Mouse (Mus musculus): Measurements from ENCODE around the gene Bcap29.
A peak's percentile ranks its signal among the peaks of the same experiment; 100 is the strongest.
"Not testable (repeated sequence)": the region's sequence is repeated elsewhere in the genome, so short reads cannot be mapped to it uniquely, and the experiment has no call there.

Bcap29 gene

DNA sequence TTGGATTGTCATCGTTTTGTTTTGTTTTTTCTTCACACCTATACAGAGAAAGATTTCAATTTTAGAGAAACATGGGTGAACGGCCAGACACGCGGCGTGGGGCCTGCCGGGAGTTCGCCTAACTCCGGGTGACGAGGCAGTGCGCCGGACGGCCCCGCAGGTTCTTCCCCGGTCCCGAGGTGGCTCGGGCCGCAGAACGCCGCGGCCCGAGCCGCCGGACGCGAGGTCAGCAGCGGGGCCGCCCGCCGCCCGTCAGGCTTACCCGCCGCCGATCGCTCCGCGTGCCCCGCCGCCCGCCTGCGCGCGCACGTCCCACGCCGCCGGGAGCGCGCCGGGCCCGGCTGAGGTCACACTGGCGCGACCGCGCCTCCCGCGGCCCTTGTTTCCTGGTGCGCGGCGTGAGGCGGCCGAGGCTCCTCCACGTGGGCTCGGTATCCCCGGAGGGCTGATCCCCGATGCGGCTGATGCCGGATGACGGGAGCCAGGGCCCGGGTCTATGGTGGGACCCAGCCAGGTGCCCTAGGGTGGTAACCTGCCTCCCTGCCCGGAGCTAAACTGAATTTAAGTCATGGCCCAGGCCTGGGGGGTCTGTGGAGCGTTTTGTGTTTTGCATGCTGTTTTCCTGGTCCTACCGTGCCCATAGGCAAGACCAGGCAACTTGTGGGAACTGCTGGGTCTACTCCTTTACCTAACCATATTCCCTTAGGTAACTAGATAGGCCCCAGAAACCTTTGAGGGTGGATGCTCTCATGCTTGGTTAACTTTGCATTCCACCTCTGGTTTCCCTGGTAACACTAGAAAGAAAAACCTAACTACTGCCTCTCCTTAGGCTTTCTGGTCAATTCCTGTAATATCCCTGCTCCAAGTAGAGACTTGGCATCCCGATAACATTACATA, at the start of gene Bcap29:
Gene Bcap29 (minus strand): TSS at position 316 of the 897 bp plus-strand sequence.
- peak; percentile 85 for ATAC-seq (ENCODE audit: insufficient number of reproducible peaks, low FRiP score, low TSS enrichment)

DNA sequence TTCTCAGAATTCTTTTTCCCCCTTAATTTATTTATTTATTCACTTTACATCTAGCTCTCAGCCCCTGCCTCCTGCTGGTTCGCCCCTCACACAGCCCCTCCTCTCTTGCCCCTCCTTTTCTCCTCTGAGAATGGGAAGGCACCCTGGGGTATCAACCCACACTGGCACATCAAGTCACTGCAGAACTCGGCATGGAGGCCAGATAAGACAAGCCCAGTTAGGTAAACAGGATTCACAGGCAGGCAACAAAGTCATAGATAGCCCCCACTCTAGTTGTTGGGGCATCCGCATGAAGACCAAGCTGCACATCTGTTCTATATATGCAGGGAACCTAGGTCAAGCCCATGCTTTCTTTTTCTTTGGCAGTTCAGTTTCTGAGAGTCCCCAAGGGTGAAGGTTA, 32.7 kb upstream of the Bcap29 start:
- ATAC-seq (ENCODE audit: insufficient number of reproducible peaks, low FRiP score, low TSS enrichment) = no peak

GRCm38 (mm10) chr12:31665999-31666398, 31.5 kb upstream of the Bcap29 start:
- ATAC-seq (ENCODE audit: insufficient number of reproducible peaks, low FRiP score, low TSS enrichment) = no peak

- ATAC-seq (ENCODE audit: insufficient number of reproducible peaks, low FRiP score, low TSS enrichment) = no peak
Measured at GRCm38 (mm10) chr12:31656841-31657240, 22.4 kb upstream of the Bcap29 start.

DNA sequence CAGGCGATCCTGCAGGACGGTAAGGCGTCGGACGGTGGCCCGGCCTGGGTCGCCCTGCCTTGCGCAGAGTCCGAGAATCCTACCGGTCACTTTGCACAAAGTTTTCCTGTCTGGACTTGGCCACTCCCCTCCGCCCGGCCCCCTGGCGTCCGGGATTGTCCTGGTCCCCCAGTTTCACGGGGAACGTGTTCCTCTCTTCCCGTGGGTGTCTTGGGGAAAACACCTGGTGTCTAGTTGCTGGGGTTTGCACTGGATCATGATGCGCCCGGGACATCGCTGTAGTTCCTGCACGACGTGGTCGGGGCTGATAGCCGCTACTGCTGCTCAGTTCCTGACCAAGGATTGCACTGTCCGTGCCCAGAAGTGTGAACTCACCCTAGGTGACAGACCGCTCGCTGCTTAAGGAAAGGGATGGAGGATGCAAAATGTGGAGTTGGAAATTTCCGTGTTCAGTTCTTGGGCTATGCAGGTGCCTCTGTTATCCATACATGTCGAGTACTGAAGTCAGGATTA, 20.6 kb upstream of the Bcap29 start:
- ATAC-seq (ENCODE audit: insufficient number of reproducible peaks, low FRiP score, low TSS enrichment) = peak; percentile 71

DNA sequence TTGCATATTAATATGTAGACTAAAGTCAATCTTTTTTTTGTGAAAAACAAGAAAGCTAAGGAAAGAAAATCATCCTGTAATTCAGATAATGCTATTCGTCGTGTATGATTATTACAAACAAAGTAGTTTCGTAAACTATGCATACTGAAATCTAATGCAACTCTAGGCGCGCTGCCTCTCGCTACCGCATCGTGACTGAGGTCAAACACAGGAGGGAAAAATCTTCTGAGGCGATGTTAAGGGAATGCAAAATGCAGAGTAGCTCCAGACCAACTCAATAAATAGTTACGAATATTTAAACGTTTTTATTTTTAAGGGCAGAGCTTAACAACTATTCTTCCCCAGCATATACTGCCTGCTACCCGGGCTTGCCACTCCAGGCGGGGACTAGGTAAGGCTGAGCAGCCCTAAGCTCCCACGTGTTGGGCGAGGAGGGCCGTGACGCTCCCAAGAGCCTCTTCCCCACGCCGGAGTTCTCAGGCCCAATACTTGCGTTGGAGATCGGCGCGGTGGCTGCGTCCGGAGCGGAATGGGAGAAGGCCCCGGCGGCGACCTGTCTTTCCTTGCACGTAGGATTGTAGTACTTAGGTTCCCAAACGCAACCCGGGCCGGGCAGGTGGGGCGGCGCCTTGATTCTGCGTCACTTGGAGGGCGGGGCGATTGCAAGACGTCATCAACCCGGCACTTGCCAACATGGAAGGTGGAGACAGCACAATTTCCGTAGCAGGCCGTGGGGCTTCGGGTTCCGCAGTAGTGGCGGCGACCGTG, 19.9 kb upstream of the Bcap29 start, which contains the start of the genes Dus4l and Cog5:
Gene Dus4l (minus strand): TSS at position 630 of the 768 bp plus-strand sequence.
Gene Cog5 (plus strand): TSS at position 673 of the 768 bp plus-strand sequence.
- peak; percentile 93 for ATAC-seq (ENCODE audit: insufficient number of reproducible peaks, low FRiP score, low TSS enrichment)

GRCm38 (mm10) chr12:31653611-31654010, 19.2 kb upstream of the Bcap29 start:
- ATAC-seq (ENCODE audit: insufficient number of reproducible peaks, low FRiP score, low TSS enrichment) = no peak

- peak; percentile 46; the same call in 1 of the 2 replicates for ATAC-seq (ENCODE audit: insufficient number of reproducible peaks, low FRiP score, low TSS enrichment)
Measured at GRCm38 (mm10) chr12:31635240-31635607, 766 bp upstream of the Bcap29 start.

DNA sequence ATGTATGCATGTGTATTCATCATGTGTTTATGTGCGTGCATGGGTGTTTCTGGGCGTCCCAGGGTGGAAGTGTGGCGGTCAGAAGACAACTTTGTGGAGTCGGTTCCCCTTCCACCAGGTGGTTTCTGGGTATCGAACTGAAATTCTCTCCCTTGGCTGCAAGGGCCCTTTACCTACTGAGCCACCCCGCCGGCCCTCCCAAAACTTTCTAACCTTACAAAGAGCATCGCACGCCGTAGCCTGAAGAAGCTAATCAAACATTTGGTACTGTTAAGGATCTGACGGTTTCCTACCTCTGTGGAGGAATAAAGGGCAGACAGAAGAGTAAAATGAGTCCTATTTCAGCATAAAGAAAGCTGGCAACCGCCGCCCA, 502 bp downstream of the Bcap29 start:
- 0 out of 2 replicates have a peak, but pooled peaks have one; percentile 28 for ATAC-seq (ENCODE audit: insufficient number of reproducible peaks, low FRiP score, low TSS enrichment)

- ATAC-seq (ENCODE audit: insufficient number of reproducible peaks, low FRiP score, low TSS enrichment) = not testable (repeated sequence)
Measured at GRCm38 (mm10) chr12:31628396-31628795, 6.1 kb downstream of the Bcap29 start.

DNA sequence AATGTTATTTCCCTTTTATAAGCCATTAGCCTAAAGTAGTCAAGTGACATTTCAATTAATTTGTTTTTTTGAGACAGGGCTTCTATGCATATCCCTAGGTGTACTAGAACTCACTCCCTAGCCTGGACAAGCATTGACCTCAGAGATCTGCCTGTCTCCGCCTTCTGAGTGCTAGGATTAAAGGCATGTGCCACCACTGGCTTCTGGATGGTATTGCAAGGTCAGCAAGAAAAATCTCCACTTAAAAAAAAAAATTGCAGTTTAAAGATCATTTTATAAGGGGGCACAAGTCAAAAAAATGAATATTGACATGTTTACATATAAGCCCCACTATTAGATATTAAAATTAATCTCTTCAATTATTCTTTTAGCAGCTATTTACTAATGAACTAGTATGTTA, 9.4 kb downstream of the Bcap29 start:
- ATAC-seq (ENCODE audit: insufficient number of reproducible peaks, low FRiP score, low TSS enrichment) = no peak

- no peak for ATAC-seq (ENCODE audit: insufficient number of reproducible peaks, low FRiP score, low TSS enrichment)
Measured at GRCm38 (mm10) chr12:31620106-31620505, 14.4 kb downstream of the Bcap29 start.

DNA sequence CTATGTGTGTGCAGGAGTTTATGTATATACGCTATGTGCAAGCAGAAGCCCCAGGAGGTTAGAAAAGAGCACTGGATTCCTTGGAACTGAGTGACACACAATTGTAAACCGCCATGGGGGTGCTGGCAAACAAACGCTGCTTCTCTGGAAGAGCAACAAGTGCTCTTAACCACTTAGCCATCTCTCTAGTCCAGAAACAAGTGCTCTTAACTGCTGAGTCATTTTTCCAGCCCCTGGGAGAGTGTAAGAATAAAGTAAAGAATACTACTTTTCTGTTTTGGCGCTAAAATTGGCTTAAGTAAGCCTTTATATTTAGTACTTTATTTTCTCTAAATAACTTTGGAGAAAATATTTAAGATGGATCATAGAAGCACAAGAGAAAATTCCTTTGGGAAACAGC, 21.1 kb downstream of the Bcap29 start:
- ATAC-seq (ENCODE audit: insufficient number of reproducible peaks, low FRiP score, low TSS enrichment) = no peak

GRCm38 (mm10) chr12:31608138-31608537, 26.3 kb downstream of the Bcap29 start:
- ATAC-seq (ENCODE audit: insufficient number of reproducible peaks, low FRiP score, low TSS enrichment) = no peak

GRCm38 (mm10) chr12:31604894-31605293, 29.6 kb downstream of the Bcap29 start:
- peak; percentile 72 for ATAC-seq (ENCODE audit: insufficient number of reproducible peaks, low FRiP score, low TSS enrichment)

DNA sequence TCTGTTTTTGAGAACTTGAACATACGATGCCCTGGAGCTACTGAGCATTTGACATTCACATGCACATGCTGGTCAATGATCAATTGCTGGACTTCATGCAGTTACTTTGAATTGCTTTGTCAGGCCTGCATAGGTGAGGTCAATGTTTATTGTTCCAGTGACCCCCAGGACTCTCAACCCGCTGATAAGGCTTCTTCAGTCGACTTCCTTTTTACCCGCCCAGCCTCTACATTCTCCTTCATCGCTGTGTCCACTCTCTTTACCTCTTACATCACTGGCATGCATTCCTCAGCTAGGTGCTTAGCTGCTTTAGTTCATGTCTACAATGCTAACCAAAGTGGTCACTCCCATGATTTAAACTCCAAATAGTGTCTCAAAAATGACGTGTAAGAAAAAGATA, 30.9 kb downstream of the Bcap29 start:
- ATAC-seq (ENCODE audit: insufficient number of reproducible peaks, low FRiP score, low TSS enrichment) = no peak

DNA sequence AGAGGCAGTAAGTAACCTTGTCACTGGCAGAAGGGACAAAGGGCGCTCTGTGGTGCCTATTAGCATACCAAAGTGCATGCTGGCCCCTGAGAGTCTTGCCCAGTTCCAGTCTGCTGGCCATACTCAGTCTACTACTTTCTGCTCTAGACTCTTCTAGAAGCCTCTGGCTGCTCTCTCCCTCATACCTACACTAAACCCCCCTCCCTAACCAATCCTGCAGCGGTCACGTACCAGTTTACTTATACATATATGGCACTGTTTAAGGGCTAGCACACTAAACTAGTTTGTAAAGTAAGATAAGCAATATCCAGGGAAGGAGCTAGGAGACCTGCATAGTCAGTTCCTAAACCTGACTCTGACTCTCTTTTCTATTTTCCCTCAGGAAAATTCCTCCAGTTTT, 40.2 kb downstream of the Bcap29 start:
- no peak for ATAC-seq (ENCODE audit: insufficient number of reproducible peaks, low FRiP score, low TSS enrichment)

DNA sequence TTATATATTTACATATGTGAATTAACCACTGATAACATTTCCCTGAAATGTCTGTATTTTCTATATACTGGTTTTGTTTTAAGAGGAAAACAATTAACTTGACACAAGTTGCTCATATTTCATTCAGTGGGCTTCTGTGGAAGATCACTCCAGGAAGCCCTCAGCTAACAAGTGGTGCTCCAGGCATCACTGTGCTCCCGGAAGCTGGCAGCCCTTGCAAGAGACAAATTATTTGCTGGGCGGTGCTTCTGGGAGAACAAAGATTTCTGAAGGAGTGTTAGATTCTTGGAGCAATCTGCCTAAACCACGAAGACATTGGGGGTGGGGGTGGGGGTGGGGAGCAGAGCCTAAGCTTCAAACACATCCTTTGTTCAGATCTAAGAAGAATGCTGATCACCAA, 42.4 kb downstream of the Bcap29 start:
- no peak for ATAC-seq (ENCODE audit: insufficient number of reproducible peaks, low FRiP score, low TSS enrichment)

- ATAC-seq (ENCODE audit: insufficient number of reproducible peaks, low FRiP score, low TSS enrichment) = no peak
Measured at GRCm38 (mm10) chr12:31583726-31584125, 50.7 kb downstream of the Bcap29 start.

- ATAC-seq (ENCODE audit: insufficient number of reproducible peaks, low FRiP score, low TSS enrichment) = no peak
Measured at GRCm38 (mm10) chr12:31582081-31582480, 52.4 kb downstream of the Bcap29 start.

- ATAC-seq (ENCODE audit: insufficient number of reproducible peaks, low FRiP score, low TSS enrichment) = no peak
Measured at GRCm38 (mm10) chr12:31581319-31581810, 53.1 kb downstream of the Bcap29 start.

Data from cerebellum, adult (tissue).